Mouse (Mus musculus): Measurements from ENCODE around the gene Ppp1r16b.

DNA sequence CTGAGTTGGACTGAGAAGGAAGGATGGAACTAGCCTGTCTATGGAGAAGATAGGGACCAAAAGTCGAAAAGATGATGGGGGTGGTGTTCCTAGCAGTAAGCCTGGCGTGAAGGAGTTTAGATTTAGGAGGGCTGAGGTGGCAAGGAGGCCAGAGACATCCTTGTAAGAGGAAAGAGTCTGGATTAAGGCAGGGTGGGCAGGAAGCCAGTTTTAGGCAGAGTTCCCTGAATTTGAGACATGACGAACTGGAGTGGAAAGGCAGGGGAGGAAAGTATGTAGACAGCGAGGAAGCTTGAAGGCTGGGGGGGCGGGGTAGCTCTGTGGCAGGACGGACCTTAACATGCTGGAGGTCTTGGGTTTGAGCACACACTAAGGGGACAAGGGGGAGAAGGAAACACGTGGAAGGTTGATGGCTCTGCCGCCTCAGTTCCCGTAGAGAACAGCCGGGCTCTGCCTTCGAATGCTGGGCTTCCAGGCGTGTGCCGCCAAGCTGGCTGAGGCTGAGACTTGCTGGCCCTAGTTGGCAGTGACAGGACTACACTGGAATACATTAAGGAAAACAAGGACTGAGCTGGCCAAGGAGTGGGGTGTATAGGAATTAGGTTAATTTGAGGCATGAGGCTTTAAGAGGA is 105.0 kb downstream of the Ppp1r16b start:
- TF ChIP-seq CTCF (IDR thresholded peaks at IDR 0.05; ENCODE audit: control insufficient read depth, insufficient read depth, low read length) (no peak), POLR2A (IDR thresholded peaks at IDR 0.05; ENCODE audit: borderline replicate concordance, control insufficient read depth, low read depth, low read length) (no peak)
